22 mouse cellular contexts compared by ENCODE assay signal in genomic region chr3:65558679-65559078, GRCm38 (mm10). TPM values are rescaled to one million over a fixed set of nuclear protein-coding genes. Genes with fewer than 3 reads are reported as not detected.
DNase-seq lines count a peak whose midpoint lies in the region; ATAC-seq and TF ChIP-seq lines count a peak whose summit lies in the region.
"Had no signal": no experiment of that assay in that cellular context is flagged by ENCODE, and none has a peak within 500 bp of the region (broad histone marks: within the 10 kb centered on the region; RNA-seq: fewer than 3 reads in every experiment).

No protein-coding gene starts in this region.

- no peak overlapping the region for H3K9ac ChIP-seq in forebrain, postnatal 0 days
- no peak overlapping the region; the same call in 1 of the 2 replicates for H3K9ac ChIP-seq in forebrain, embryonic 11.5 days (ENCODE audit: low read length)
- H3K9ac ChIP-seq in midbrain, embryonic 14.5 days (replicated peaks; ENCODE audit: low read length) = no peak overlapping the region
- H3K9ac ChIP-seq in heart, adult 2 months (ENCODE audit: low read depth, low read length) = no peak overlapping the region
- H3K9ac ChIP-seq: embryonic facial prominence, embryonic 15.5 days; hindbrain, embryonic 14.5 days; liver, embryonic 12.5 days; lung, embryonic 14.5 days; neural tube, embryonic 15.5 days had no signal

- intact Hi-C loops in heart, adult 2 months (cut with DNase I) = no loop called here

- 40% methylated on average over 4 of the region's 4 CpGs for WGBS in forebrain, postnatal 0 days
- WGBS in forebrain, embryonic 11.5 days = 69% methylated on average over 4 of the region's 4 CpGs
- 41% methylated on average over 4 of the region's 4 CpGs for WGBS in midbrain, embryonic 14.5 days
- WGBS in heart, adult 2 months = 84% methylated on average over 4 of the region's 4 CpGs

- H3K36me3 ChIP-seq in forebrain, postnatal 0 days (ENCODE audit: insufficient read depth) = no peaks in the 10 kb centered on the region
- no peaks in the 10 kb centered on the region for H3K36me3 ChIP-seq in forebrain, embryonic 11.5 days (ENCODE audit: control insufficient read depth, insufficient read depth, low read length)
- H3K36me3 ChIP-seq in midbrain, embryonic 14.5 days (ENCODE audit: control insufficient read depth, insufficient read depth, low read length) = peaks cover 11% of the 10 kb centered on the region; the same call in 1 of the 2 replicates
- no peaks in the 10 kb centered on the region for H3K36me3 ChIP-seq in heart, adult 2 months (ENCODE audit: control insufficient read depth, insufficient read depth, low read length)

- TF ChIP-seq CTCF in forebrain, postnatal 0 days (IDR thresholded peaks at IDR 0.05; ENCODE audit: low read depth) = no peak
- no peak for TF ChIP-seq CTCF in layer of hippocampus, adult 2 months (conservative IDR thresholded peaks at IDR 0.05)
- TF ChIP-seq CTCF in heart, adult 2 months (IDR thresholded peaks at IDR 0.05) = no peak

- peak; percentile 23; the same call in 1 of the 2 replicates for ATAC-seq in forebrain, postnatal 0 days
- ATAC-seq in forebrain, embryonic 11.5 days (replicated peaks; ENCODE audit: low FRiP score) = no peak
- ATAC-seq in midbrain, embryonic 14.5 days (ENCODE audit: low FRiP score, low TSS enrichment) = 0 out of 2 replicates have a peak, but pooled peaks have one; percentile 40
- ATAC-seq: intestine, embryonic 16.5 days; liver, embryonic 12.5 days had no signal

- H3K4me1 ChIP-seq in forebrain, postnatal 0 days (ENCODE audit: insufficient read depth) = 0 out of 2 replicates have a peak, but pooled peaks cover 11% of the 10 kb centered on the region
- no peaks in the 10 kb centered on the region for H3K4me1 ChIP-seq in forebrain, embryonic 11.5 days (replicated peaks; ENCODE audit: control insufficient read depth, insufficient read depth, low read length)
- peaks cover 10% of the 10 kb centered on the region; the same call in 1 of the 2 replicates for H3K4me1 ChIP-seq in midbrain, embryonic 14.5 days (ENCODE audit: control insufficient read depth, insufficient read depth, low read length)
- H3K4me1 ChIP-seq in heart, adult 2 months (ENCODE audit: control insufficient read depth, insufficient read depth, low read length) = peaks cover 2% of the 10 kb centered on the region
- H3K4me1 ChIP-seq: embryonic facial prominence, embryonic 15.5 days had no signal

- no peak overlapping the region for H3K4me3 ChIP-seq in forebrain, postnatal 0 days (ENCODE audit: low read depth, low read length)
- H3K4me3 ChIP-seq in forebrain, embryonic 11.5 days (ENCODE audit: low read depth, low read length) = no peak overlapping the region
- H3K4me3 ChIP-seq in layer of hippocampus, adult 2 months = no peak overlapping the region
- H3K4me3 ChIP-seq in midbrain, embryonic 14.5 days (replicated peaks; ENCODE audit: low read depth, low read length) = no peak overlapping the region
- no peak overlapping the region for H3K4me3 ChIP-seq in heart, adult 2 months
- H3K4me3 ChIP-seq: embryonic facial prominence, embryonic 15.5 days; liver, embryonic 12.5 days; neural tube, embryonic 15.5 days had no signal

- no peaks in the 10 kb centered on the region for H3K27me3 ChIP-seq in forebrain, postnatal 0 days (ENCODE audit: insufficient read depth, low read length)
- H3K27me3 ChIP-seq in forebrain, embryonic 11.5 days (ENCODE audit: control insufficient read depth, insufficient read depth, low read length) = no peaks in the 10 kb centered on the region
- no peaks in the 10 kb centered on the region for H3K27me3 ChIP-seq in midbrain, embryonic 14.5 days (ENCODE audit: control insufficient read depth, insufficient read depth, low read length)
- no peaks in the 10 kb centered on the region for H3K27me3 ChIP-seq in heart, adult 2 months (ENCODE audit: control insufficient read depth, insufficient read depth, low read length)
- H3K27me3 ChIP-seq: CH12.LX; embryonic facial prominence, embryonic 15.5 days; liver, embryonic 12.5 days; neural tube, embryonic 15.5 days had no signal

- no peak for DNase-seq in forebrain, postnatal 0 days
- DNase-seq in forebrain, embryonic 11.5 days (ENCODE audit: low spot score) = no peak
- peak in 1 of 2 experiments; percentile 24 for DNase-seq in layer of hippocampus, adult 2 months (ENCODE audit: low spot score in 2 of 2)
- DNase-seq in layer of hippocampus, postnatal 14 days (ENCODE audit: low spot score in 2 of 2) = no peak
- DNase-seq in NIH3T3 (ENCODE audit: low read depth) = peak; percentile 37
- peak; percentile 35 for DNase-seq in midbrain, embryonic 14.5 days
- no peak for DNase-seq in heart, adult 2 months
- DNase-seq in ovary, postnatal 14 days (ENCODE audit: low spot score) = no peak
- DNase-seq: adrenal gland, postnatal 36 days; cerebellum, adult 2 months; cerebellum, postnatal 36 days; gastrocnemius, postnatal 25 days; kidney, postnatal 4 days; lung, embryonic 14.5 days; lung, postnatal 36 days; right cerebral cortex, postnatal 14 days had no signal

- no peak for TF ChIP-seq POLR2A in heart, adult 2 months (IDR thresholded peaks at IDR 0.05; ENCODE audit: insufficient read depth, low read depth, low read length)

- H3K4me2 ChIP-seq in forebrain, postnatal 0 days (ENCODE audit: low read depth) = no peak overlapping the region
- H3K4me2 ChIP-seq in forebrain, embryonic 11.5 days (ENCODE audit: low read depth, low read length, severe bottlenecking) = no peak overlapping the region
- no peak overlapping the region for H3K4me2 ChIP-seq in midbrain, embryonic 14.5 days (ENCODE audit: low read length)
- H3K4me2 ChIP-seq: embryonic facial prominence, embryonic 15.5 days; hindbrain, embryonic 14.5 days; liver, embryonic 12.5 days; lung, embryonic 14.5 days; neural tube, embryonic 15.5 days had no signal

- H3K27ac ChIP-seq in forebrain, postnatal 0 days (ENCODE audit: low read depth, low read length) = no peak overlapping the region
- H3K27ac ChIP-seq in forebrain, embryonic 11.5 days (ENCODE audit: low read depth, low read length) = no peak overlapping the region
- H3K27ac ChIP-seq in layer of hippocampus, adult 2 months = peak overlapping the region; percentile 51; the same call in 1 of the 2 replicates
- H3K27ac ChIP-seq in midbrain, embryonic 14.5 days (replicated peaks; ENCODE audit: low read depth, low read length) = peak overlapping the region; percentile 37; the same call in 1 of the 2 replicates
- no peak overlapping the region for H3K27ac ChIP-seq in heart, adult 2 months
- H3K27ac ChIP-seq: embryonic facial prominence, embryonic 15.5 days; hindbrain, embryonic 14.5 days; liver, embryonic 12.5 days; neural tube, embryonic 15.5 days had no signal

- H3K9me3 ChIP-seq in forebrain, postnatal 0 days (ENCODE audit: low read length) = no peaks in the 10 kb centered on the region
- no peaks in the 10 kb centered on the region for H3K9me3 ChIP-seq in forebrain, embryonic 11.5 days (ENCODE audit: control insufficient read depth, low read length)
- no peaks in the 10 kb centered on the region for H3K9me3 ChIP-seq in midbrain, embryonic 14.5 days (ENCODE audit: control insufficient read depth, low read length)
- H3K9me3 ChIP-seq: embryonic facial prominence, embryonic 15.5 days; liver, embryonic 12.5 days; neural tube, embryonic 15.5 days had no signal

- no peaks in the 10 kb centered on the region for H3K79me2 ChIP-seq in heart, adult 2 months (replicated peaks; ENCODE audit: control insufficient read depth, insufficient read depth, low read length)

- TF ChIP-seq EP300 in heart, adult 2 months (IDR thresholded peaks at IDR 0.05; ENCODE audit: insufficient read depth, low read depth, low read length) = no peak

RNA-seq across cellular contexts. Expression of gene Tiparp, which starts 30.5 kb away (rescaled TPM):
- 23.3 and 26.8 TPM in 2 replicates for total RNA-seq in forebrain, postnatal 0 days (2014; rRNA removed)
- polyA plus RNA-seq in forebrain, postnatal 0 days (2015; fragmentation: Nextera tagmentation; extraction: Ambion mirVana) = 19.5 and 19.9 TPM in 2 replicates
- 27.2 and 31.1 TPM in 2 replicates for polyA plus RNA-seq in forebrain, embryonic 11.5 days (2014; fragmentation: Nextera tagmentation; extraction: Ambion mirVana)
- 10 to 100 TPM; 14.7 to 16.9 TPM for total RNA-seq in layer of hippocampus, adult 2 months (2021)
- total RNA-seq in layer of hippocampus, postnatal 14 days (2021) = 10 to 100 TPM; 19.3 to 19.6 TPM
- polyA plus RNA-seq in midbrain, embryonic 14.5 days (2014; fragmentation: Nextera tagmentation; extraction: Ambion mirVana) = 23.2 and 31.8 TPM in 2 replicates
- 10 to 100 TPM; 11.1 to 12.9 TPM for total RNA-seq in heart, adult 2 months (2021)
- 2.9 and 4.6 TPM in 2 replicates for polyA plus RNA-seq in heart, adult 2 months (2012; rRNA removed)

Comparison
In these comparisons a context has a peak if more than half of its experiments do, and no peak if none do; other contexts are left out.
1. DNase-seq: peak in NIH3T3 (single experiment) and midbrain, embryonic 14.5 days (single experiment); none in forebrain, postnatal 0 days (single experiment), forebrain, embryonic 11.5 days (single experiment), layer of hippocampus, postnatal 14 days (0 of 2), heart, adult 2 months (0 of 2) and ovary, postnatal 14 days (single experiment).
2. H3K27ac ChIP-seq: peak in layer of hippocampus, adult 2 months (single experiment) and midbrain, embryonic 14.5 days (single experiment); none in forebrain, postnatal 0 days (single experiment), forebrain, embryonic 11.5 days (single experiment) and heart, adult 2 months (single experiment).